Mouse (Mus musculus) cerebellum, postnatal 36 days (tissue): ENCODE measurements around the gene Myo10.
"Not testable (repeated sequence)": the region's sequence is repeated elsewhere in the genome, so short reads cannot be mapped to it uniquely, and the experiment has no call there.

Source experiments
- DNase-seq, 2 experiments: peaks; one replicate each; pipeline ENCODE4 v3.0.0; 2021 to 2022; ENCODE audit warnings: mixed read lengths in 2 of 2

The Myo10 gene

GRCm38 (mm10) chr15:25693708-25694107 lies 71.4 kb downstream of the Myo10 start:
- DNase-seq = peak in 1 of 2 experiments; percentile 21

GRCm38 (mm10) chr15:25694749-25695148 lies 72.4 kb downstream of the Myo10 start:
- no peak for DNase-seq

GRCm38 (mm10) chr15:25695253-25695652 lies 72.9 kb downstream of the Myo10 start:
- DNase-seq = no peak

GRCm38 (mm10) chr15:25695883-25696282 lies 73.6 kb downstream of the Myo10 start:
- DNase-seq = no peak

- peak; percentile 62 to 64 for DNase-seq
Observed at GRCm38 (mm10) chr15:25696660-25697059, 74.3 kb downstream of the Myo10 start.

GRCm38 (mm10) chr15:25699032-25699557 lies 76.8 kb downstream of the Myo10 start:
- no peak for DNase-seq

GRCm38 (mm10) chr15:25702602-25703001 lies 80.3 kb downstream of the Myo10 start:
- DNase-seq = no peak

- DNase-seq = peak; percentile 42 to 56
Observed at GRCm38 (mm10) chr15:25704809-25705585, 82.7 kb downstream of the Myo10 start.

- peak; percentile 27 to 31 for DNase-seq
Observed at GRCm38 (mm10) chr15:25706874-25707554, 84.7 kb downstream of the Myo10 start.

GRCm38 (mm10) chr15:25707891-25708290 lies 85.6 kb downstream of the Myo10 start:
- no peak for DNase-seq

GRCm38 (mm10) chr15:25710876-25711275 lies 88.6 kb downstream of the Myo10 start:
- DNase-seq = no peak

- no peak for DNase-seq
Observed at GRCm38 (mm10) chr15:25712877-25713276, 90.6 kb downstream of the Myo10 start.

GRCm38 (mm10) chr15:25713587-25714361 lies 91.4 kb downstream of the Myo10 start:
- DNase-seq = peak; percentile 84 to 85

- peak; percentile 76 to 85 for DNase-seq
Observed at GRCm38 (mm10) chr15:25715218-25715995, 93.1 kb downstream of the Myo10 start.

- DNase-seq = peak in 1 of 2 experiments; percentile 31
Observed at GRCm38 (mm10) chr15:25715996-25716395, 93.7 kb downstream of the Myo10 start.

- DNase-seq = peak; percentile 87 to 93
Observed at GRCm38 (mm10) chr15:25717006-25717405, 94.7 kb downstream of the Myo10 start.

GRCm38 (mm10) chr15:25718104-25718503 lies 95.8 kb downstream of the Myo10 start:
- DNase-seq = not testable (repeated sequence)

GRCm38 (mm10) chr15:25719270-25719669 lies 96.9 kb downstream of the Myo10 start:
- DNase-seq = peak in 1 of 2 experiments; percentile 31

GRCm38 (mm10) chr15:25720263-25720662 lies 97.9 kb downstream of the Myo10 start:
- no peak for DNase-seq

GRCm38 (mm10) chr15:25723281-25724113 lies 101.2 kb downstream of the Myo10 start:
- DNase-seq = no peak

- DNase-seq = no peak
Observed at GRCm38 (mm10) chr15:25724549-25724948, 102.2 kb downstream of the Myo10 start.
